Mouse (Mus musculus) frontal cortex, postnatal 25 days (tissue): ENCODE measurements around the gene Phactr1.

Experiments
- DNase-seq, 2 experiments: peaks; one replicate each; pipeline ENCODE4 v3.0.0; 2022; ENCODE audit warnings: low spot score in 2 of 2

Gene Phactr1

DNA sequence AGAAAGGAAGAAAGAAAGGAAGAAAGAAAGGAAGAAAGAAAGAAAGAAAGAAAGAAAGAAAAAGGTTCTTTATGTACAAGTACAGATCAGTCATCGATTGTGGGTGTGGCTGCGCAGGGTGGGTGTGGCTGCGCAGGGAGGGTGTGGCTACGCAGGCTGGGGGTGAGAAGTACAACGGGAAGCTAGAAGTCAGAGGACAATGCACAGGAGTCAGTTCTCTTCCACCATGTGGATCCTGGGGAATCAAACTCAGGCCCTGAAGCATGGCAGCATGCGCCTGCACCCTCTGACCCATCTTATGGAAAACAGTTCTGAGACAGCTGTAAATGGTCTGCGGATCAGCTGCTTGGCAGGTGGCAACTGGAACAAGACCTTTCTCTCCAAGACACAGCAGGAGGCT is 500.7 kb downstream of the Phactr1 start:
- DNase-seq: no peak

DNA sequence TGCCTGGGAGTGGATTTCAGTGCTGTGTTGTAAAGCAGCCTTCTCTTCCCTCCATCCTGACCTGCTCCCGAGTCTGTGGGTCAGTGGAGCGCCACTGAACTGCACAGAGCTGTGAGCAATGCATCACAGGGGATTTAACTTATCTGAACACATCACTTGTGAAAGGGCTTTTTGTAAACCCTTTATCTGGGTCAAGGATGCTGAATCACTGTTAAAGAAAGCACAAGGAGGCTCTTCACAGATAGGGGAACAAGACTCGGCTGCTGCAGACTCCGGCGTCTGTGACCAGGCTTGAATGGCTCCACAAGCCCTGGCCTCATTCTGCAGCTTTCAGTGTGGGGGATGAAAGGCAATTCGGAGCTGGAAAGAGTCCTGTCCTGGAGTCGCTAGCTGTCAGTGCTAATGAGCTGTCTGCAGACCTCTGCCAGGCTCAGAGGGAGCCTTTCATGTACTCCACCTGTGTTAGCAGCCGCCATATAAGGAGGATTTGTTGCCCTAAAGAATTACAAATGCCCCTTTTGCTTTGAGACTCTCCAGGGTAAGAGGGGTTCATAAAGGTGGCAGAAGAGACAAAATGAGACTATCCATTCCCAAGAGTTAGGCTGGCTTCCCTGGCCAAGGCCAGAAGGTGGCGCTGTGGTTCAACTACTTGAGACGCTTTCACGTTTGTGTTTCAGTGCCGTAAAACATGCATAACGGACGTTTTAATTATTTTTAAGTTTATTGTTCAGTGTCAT is 502.2 kb downstream of the Phactr1 start:
- DNase-seq: peak; percentile 76 to 82

DNA sequence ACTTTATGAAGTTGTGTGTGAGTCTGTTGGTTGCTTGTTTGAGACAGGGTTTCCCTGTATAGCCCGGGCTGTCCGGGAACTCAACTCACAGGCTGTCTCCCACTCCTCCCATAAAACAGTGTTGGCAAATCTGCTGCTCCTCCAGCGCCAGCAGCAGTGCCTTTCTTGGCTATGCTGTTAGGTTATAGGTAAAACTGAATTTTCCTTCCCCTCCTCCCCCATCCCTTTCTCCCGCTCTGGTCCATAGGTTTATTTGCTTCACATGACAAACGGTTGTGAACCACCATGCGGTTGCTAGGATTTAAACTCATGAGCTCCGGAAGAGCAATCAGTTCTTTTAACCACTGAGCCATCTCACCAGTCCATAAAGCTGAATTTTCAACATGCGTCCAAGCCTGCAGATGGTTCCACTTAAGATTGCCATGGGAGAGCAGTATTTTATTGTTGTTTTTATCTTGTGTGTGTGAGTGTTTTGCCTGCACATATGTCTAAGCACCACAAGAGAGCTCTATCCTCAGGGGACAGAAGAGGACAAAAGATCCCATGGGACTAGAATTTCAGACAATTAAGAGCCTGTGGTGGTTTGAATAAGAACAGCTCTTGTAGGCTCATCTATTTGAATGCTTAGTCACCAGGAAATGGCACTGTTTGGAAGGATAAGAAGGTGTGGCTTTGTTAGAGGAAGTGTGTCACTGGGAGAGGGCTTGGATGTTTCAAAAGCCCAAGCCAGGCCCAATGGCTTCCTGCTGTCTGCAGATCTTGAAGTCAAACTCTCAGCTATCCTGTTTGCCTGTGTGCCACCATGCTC is 503.0 kb downstream of the Phactr1 start:
- DNase-seq: no peak

DNA sequence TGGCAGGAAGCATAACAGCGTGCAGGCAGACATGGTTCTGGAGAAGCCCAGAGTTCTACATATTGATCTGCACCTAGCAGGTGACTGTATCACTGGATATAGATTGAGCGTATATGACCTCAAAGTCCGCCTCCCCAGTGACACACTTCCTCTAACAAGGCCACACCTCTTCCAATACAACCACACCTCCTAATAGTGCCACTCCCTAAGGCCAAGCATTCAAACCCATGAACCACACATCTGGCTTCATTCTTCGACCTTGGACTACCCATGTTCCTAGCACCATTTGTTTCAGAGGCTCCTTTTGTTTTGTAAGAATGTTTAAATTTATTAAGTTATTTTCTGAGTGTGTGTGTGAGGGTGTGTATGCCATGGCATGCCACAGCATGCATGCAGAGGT is 507.3 kb downstream of the Phactr1 start:
- DNase-seq: no peak
